Mouse (Mus musculus): ENCODE measurements around the gene Tchhl1.

Tchhl1 gene

GRCm38 (mm10) chr3:93504536-93505189 is 36.1 kb downstream of the Tchhl1 start:
- no peak for DNase-seq (ENCODE audit: low spot score in 2 of 2)

- peak; percentile 83 to 90 for DNase-seq (ENCODE audit: low spot score in 2 of 2)
Observed at GRCm38 (mm10) chr3:93505960-93506863, 37.7 kb downstream of the Tchhl1 start.

- peak; percentile 12 to 28 for DNase-seq (ENCODE audit: low spot score in 2 of 2)
Observed at GRCm38 (mm10) chr3:93506881-93507325, 38.3 kb downstream of the Tchhl1 start.

GRCm38 (mm10) chr3:93509301-93509700 is 40.7 kb downstream of the Tchhl1 start:
- DNase-seq (ENCODE audit: low spot score in 2 of 2): no peak

GRCm38 (mm10) chr3:93511036-93511435 is 42.5 kb downstream of the Tchhl1 start:
- no peak for DNase-seq (ENCODE audit: low spot score in 2 of 2)

- no peak for DNase-seq (ENCODE audit: low spot score in 2 of 2)
Observed at GRCm38 (mm10) chr3:93511801-93512200, 43.2 kb downstream of the Tchhl1 start.

- DNase-seq (ENCODE audit: low spot score in 2 of 2): no peak
Observed at GRCm38 (mm10) chr3:93512386-93513101, 44.0 kb downstream of the Tchhl1 start.

GRCm38 (mm10) chr3:93514628-93515027 is 46.1 kb downstream of the Tchhl1 start:
- no peak for DNase-seq (ENCODE audit: low spot score in 2 of 2)

GRCm38 (mm10) chr3:93517343-93517742 is 48.8 kb downstream of the Tchhl1 start:
- DNase-seq (ENCODE audit: low spot score in 2 of 2): no peak

- no peak for DNase-seq (ENCODE audit: low spot score in 2 of 2)
Observed at GRCm38 (mm10) chr3:93519856-93520329, 51.3 kb downstream of the Tchhl1 start.

GRCm38 (mm10) chr3:93520330-93521193 is 52.0 kb downstream of the Tchhl1 start, which contains the start of gene S100a11:
S100a11 (plus strand) TSS chr3:93520488.
- peak; percentile 18 to 41 for DNase-seq (ENCODE audit: low spot score in 2 of 2)
